Mouse (Mus musculus) Patski (cell line): ENCODE data around the gene Fut8. TPM values are rescaled to one million over a fixed set of nuclear protein-coding genes. Genes with fewer than 3 reads are reported as not detected.
"Not testable (repeated sequence)": the region's sequence is repeated elsewhere in the genome, so short reads cannot be mapped to it uniquely, and the experiment has no call there.

ENCODE experiments used
- ATAC-seq: fragments of 100-300 bp; one replicate; pipeline ENCODE4 v1.8.0; 2021
- CTCF ChIA-PET: fragments of 350-600 bp; sonication (Branson Sonifier 250); formaldehyde crosslinking; loops from one replicate; lab custom pipeline; 2022; ENCODE audit warnings: inconsistent platforms; lab: Charles Lee
- POLR2A ChIA-PET: fragments of 350-600 bp; sonication (Branson Sonifier 250); formaldehyde crosslinking; loops from one replicate; lab custom pipeline; 2022; ENCODE audit warnings: antibody characterized with exemption, inconsistent platforms; lab: Charles Lee
- DNase-seq: peaks from one replicate; pipeline ENCODE4 v3.0.0-alpha.2; 2011; ENCODE audit warnings: low read depth, low spot score
- H3K27me3 ChIP-seq: fragments of 371-371 bp; one replicate; pipeline ENCODE4 v1.5.1; 2021
- CTCF ChIP-seq: fragments of 100-300 bp; IDR thresholded peaks from one replicate; pipeline ENCODE4 v1.5.1; 2021
- in situ Hi-C: fragments of 300-500 bp; cut with MboI; formaldehyde crosslinking; loops from 3 replicates; pipeline ENCODE4 v1.11.1; 2018; ENCODE audit warnings: low pct_unique_long_range_greater_than_20kb, mixed read lengths
- polyA plus RNA-seq: library from polyadenylated mRNA; unstranded; gene quantifications from one replicate; pipeline ENCODE4 v1.2.3, GENCODE M21; 2021

The Fut8 gene
- polyA plus RNA-seq, 1 experiment from 2014 or later: 62.2 TPM

DNA sequence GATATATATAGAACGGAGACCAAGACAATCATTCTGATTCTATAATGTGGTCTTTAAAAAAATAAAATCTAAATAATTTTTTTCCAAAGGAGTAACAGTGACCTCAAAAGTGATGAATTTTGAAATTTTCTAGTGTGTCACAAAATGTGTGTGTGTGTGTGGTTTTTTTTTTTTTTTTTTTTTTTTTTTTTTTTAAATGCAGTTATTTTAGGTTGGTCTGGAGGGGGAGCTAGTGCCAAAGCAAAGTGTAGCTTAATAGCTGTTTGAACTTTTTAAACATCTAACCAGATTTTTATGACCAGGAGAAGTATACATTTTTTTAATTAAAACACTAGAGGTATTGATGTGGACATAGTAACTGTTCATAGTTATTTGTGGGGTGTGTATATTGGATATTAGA, 2.9 kb downstream of the Fut8 start:
- no peak for TF ChIP-seq CTCF
- ChIA-PET POLR2A (interaction anchor here (0.6 kb wide), 1 partner anchor 522 kb away, joined by 5 read pairs; no protein-coding TSS in a partner anchor), CTCF (interaction anchor here (0.8 to 2.6 kb wide), 10 partner anchors 10 to 430 kb away, joined by 3 to 9 read pairs (median 3); no protein-coding TSS in a partner anchor)
- in situ Hi-C loops: loop anchor here (5.0 to 25.0 kb wide), 6 partner anchors 84 to 1846 kb away; partner anchors contain the start of gene Pigh
- no peak for DNase-seq
- no peak for ATAC-seq
- no peaks in the 10 kb centered on the region for H3K27me3 ChIP-seq

DNA sequence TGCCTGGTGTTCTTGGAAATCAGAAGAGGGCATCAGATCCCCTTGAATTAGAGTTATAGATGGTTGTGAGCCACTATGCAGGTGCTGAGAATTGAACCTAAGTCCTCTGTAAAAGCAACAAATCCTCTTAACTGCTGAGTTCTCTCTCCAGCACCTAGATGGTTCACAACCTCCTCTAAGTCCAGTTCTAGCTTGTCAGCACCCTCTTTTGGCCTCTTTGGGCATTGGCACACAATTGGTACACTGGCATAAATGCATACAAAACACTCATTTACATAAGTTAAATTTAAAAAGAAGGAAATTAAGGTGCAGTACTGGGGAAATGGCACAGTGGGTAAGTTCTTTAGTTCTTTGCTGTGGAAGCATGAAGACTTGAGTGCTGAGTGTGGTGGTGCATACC, 24.7 kb downstream of the Fut8 start:
- in situ Hi-C loops: no loop called here
- TF ChIP-seq CTCF: peak; percentile 57
- POLR2A ChIA-PET: interaction anchor here (0.5 to 0.6 kb wide), 2 partner anchors 23 to 59 kb away, joined by 3 read pairs; no protein-coding TSS in a partner anchor

DNA sequence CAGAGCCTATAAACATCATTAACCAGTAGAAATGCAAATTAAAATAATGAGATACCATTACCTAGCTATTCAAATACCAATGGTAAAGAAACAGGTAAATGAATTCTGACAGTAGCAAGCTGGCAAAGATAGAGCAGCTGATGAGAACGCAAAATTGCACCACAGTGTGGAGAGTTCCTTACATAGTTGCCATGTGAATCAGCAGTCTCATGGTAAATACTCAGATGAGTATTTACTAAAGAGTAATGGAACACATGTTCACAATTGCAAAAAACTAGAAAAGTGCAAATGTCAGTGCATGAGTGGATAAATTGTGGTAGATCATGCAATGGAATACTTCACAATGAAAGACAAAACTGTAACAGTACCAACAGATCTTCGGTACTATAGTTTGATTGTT, 25.9 kb downstream of the Fut8 start:
- no peak for TF ChIP-seq CTCF
- in situ Hi-C loops: no loop called here
- DNase-seq (no peak), ATAC-seq (no peak)
- no peaks in the 10 kb centered on the region for H3K27me3 ChIP-seq
- ChIA-PET CTCF (no interaction called here), POLR2A (no interaction called here)

More for the DNA sequence above, 24.7 kb downstream of the Fut8 start:
- no peaks in the 10 kb centered on the region for H3K27me3 ChIP-seq
- ATAC-seq (no peak), DNase-seq (no peak)
- CTCF ChIA-PET: no interaction called here

DNA sequence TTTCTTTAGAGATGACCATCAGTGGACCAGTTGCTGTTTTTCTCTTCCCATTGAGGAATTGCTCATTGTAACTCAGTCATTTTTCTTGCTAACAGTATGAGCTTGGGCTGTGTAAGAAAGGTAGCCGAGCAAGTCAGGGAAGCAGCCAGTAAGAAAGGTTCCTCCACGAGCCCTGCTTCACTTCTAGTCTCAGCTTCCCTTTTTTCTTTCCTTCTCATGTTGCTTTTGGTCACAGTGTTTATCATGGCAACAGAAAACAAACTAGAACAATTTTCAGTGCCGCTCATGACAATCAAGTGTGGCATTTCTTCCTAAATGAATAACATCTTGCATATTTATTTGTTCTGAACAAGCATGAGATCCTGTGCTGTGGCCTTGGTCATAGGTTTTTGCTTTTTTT, 32.8 kb downstream of the Fut8 start:
- DNase-seq: no peak
- POLR2A ChIA-PET: no interaction called here
- in situ Hi-C loops: no loop called here
- CTCF ChIA-PET: no interaction called here
- TF ChIP-seq CTCF: no peak
- H3K27me3 ChIP-seq: no peaks in the 10 kb centered on the region
- no peak for ATAC-seq

DNA sequence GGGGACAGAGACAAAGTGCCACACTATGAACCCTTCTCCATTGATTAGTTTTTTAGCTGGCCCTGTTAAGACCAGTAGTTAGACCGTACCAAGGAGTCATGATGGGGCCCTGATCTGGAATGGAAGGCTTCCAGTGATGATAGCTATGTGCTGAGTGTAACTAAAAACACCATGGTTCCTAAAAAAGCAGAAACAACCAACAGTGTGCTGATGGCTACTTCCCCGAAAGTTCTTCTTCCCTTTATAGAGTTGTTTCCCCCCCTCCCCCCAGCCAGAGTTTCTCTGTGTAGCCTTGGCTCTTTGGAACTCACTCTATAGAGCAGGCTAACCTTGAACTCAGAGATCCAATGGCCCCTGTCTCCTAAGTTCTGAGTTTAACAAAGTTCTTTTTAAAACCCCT, 50.6 kb downstream of the Fut8 start:
- no peak for DNase-seq
- CTCF ChIA-PET: no interaction called here
- no peak for ATAC-seq

DNA sequence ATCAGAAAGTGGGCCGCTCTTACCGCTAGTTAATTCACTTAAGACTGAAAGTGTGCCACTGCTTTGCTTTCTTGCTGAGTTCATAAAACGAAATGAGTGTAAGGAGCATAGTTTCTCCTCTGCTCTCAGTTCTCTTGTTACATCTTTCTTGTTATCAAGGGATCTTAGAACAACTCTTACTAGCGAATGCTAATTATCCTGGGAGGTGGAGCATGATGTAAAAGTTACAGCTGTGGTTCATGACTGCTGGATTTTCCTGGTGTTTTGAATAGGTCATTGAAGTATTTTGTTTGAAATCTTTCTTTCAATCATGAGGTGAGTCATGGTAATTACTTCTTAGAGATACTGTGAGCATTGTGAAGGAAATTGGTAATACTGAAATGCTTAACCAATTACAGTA, 53.1 kb downstream of the Fut8 start:
- no peak for TF ChIP-seq CTCF
- in situ Hi-C loops: no loop called here
- ChIA-PET CTCF (no interaction called here), POLR2A (no interaction called here)
- no peak for DNase-seq
- no peaks in the 10 kb centered on the region for H3K27me3 ChIP-seq
- no peak for ATAC-seq

More for the DNA sequence above, 50.6 kb downstream of the Fut8 start:
- TF ChIP-seq CTCF: no peak
- POLR2A ChIA-PET: no interaction called here
- no peaks in the 10 kb centered on the region for H3K27me3 ChIP-seq
- in situ Hi-C loops: no loop called here

DNA sequence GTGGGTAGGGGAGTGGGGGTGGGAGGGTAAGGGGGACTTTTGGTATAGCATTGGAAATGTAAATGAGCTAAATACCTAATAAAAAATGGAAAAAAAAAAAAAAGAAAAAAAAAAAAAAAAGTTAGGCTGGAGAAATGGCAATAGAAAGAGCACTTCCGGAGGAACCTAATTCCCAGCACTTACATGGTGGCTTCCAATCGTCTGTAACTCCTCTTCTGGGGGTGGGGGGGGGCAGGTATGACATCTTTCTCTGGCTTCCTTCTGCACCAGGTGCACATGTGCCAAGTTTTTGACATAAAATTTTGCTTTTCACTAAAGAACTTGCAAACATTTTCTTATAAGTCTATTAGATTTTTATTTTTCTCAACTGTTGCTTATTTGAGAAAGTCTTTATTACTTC, 53.9 kb downstream of the Fut8 start:
- DNase-seq, H3K27me3 ChIP-seq, ATAC-seq, CTCF ChIA-PET, in situ Hi-C loops, POLR2A ChIA-PET: not testable (repeated sequence)

DNA sequence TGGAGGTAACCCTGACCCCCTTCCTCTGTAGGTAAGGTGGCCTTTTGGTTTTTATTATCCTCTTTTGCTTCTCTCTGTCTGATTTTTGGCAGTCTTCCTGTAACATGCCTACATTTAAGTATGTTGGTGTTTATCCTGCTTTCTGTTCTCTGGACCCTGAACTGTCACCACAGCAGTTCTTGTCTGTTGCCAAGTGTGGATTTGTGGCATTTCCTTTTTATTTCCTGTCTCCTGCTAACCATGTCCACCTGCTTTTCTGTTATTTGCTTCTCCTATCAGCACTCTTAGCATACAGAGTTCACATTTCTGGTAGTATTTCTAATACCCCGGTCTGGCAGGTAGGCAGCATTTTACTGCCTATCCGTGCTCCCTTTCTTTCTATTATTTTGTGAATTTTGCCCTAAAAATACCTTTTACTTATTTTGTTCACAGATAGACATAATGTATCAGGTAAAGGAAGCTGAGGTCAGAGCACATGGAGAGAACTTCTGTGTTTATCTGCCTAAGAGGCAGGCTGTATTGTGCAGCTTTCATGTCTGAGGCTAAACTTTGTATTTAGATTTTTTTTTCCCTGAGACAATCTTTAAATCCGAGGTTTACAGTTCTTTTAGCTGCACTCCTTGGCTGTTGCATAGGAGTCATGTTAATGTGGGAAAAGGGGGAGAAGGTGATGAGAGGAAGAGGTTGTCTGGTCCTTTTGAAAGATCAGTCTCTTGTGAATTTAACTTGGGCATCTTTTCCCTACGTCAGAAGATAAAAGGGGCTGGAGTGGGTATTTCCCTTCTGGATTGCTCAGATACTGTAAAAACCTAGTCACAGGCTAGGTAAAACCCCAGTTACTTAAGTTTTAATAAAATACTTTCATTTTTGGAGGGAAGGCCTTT, 54.7 kb downstream of the Fut8 start:
- POLR2A ChIA-PET: no interaction called here
- no peak for ATAC-seq
- CTCF ChIA-PET: no interaction called here
- TF ChIP-seq CTCF: no peak
- H3K27me3 ChIP-seq: no peaks in the 10 kb centered on the region
- in situ Hi-C loops: no loop called here
- no peak for DNase-seq

DNA sequence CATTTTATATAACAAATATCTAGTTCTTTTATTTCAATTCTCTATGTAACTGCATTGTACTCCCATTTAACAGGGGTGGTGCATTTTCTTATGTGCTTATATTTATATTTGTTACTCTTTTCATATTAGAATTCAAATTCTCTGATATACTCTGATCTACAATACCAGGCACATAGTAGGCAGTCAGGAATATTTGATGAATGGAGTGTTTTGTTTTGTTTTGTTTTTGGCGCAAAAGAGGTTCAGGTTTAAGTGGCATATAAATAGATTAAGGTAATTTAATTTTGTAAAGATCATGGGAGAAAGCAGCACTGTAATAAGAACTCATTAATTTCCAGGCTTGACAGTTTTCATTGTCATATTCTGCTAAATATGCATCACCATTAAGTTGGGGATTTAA, 58.2 kb downstream of the Fut8 start:
- in situ Hi-C loops: no loop called here
- ChIA-PET POLR2A (interaction anchor here (0.6 kb wide), 1 partner anchor 180 kb away, joined by 4 read pairs; no protein-coding TSS in a partner anchor), CTCF (no interaction called here)
- DNase-seq (no peak), ATAC-seq (no peak)
- H3K27me3 ChIP-seq: no peaks in the 10 kb centered on the region
- TF ChIP-seq CTCF: no peak

DNA sequence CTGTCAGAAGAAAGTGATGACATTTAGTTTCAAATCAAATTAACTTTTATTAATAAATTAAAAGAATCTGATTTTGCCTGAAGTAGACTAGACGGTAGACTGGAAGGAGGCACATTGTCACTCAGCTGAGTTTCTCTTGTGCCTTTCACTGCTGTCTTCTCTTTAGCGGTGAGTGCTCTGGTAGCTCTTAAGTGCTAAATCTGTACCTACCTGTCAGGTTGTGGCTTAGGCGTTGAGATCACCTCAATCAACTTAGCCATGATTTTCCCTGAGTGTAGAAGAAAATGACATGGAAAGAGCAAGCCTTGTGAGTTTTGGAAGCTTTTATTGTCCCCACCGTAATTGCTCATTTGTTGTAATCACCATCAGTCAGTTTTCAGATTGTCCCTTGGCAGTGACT, 59.2 kb downstream of the Fut8 start:
- DNase-seq: no peak
- ATAC-seq: no peak
- no peaks in the 10 kb centered on the region for H3K27me3 ChIP-seq
- ChIA-PET CTCF (no interaction called here), POLR2A (no interaction called here)
- in situ Hi-C loops: no loop called here
- no peak for TF ChIP-seq CTCF

DNA sequence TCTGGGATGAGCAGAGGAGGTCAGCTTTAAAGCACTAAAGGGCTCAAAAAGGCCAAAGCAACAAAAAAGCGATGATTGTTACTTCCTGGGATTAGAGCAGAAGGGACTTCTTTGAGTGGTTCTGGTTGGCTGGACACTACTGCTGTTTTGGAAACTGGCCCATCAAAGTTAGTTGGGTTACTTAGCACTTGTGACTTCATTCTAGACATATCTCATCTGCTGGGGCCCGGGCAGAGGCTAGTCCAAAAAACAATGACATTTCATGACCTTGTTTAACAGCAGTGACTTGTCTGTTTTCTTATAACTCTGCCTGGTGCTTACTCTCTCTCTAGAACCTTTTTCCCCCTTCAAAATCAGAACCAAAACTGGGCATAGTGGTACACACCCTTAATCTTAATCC, 59.9 kb downstream of the Fut8 start:
- ATAC-seq: no peak
- ChIA-PET CTCF (no interaction called here), POLR2A (no interaction called here)
- DNase-seq: no peak
- in situ Hi-C loops: no loop called here
- TF ChIP-seq CTCF: no peak
- no peaks in the 10 kb centered on the region for H3K27me3 ChIP-seq
